Mouse (Mus musculus) embryonic facial prominence, embryonic 14.5 days (tissue): ENCODE results near the gene Tacc2. TPM values are rescaled to one million over a fixed set of nuclear protein-coding genes. Genes with fewer than 3 reads are reported as not detected.

ENCODE experiments used
- ATAC-seq: fragments of 200-750 bp; cut with Nextera tagmentation; 2 replicates; pipeline ENCODE4 v1.8.0; 2017; ENCODE audit warnings: low read depth, moderate number of reproducible peaks, moderate TSS enrichment
- DNase-seq: peaks from one replicate; pipeline ENCODE4 v3.0.0-alpha.2; 2015; ENCODE audit warnings: low spot score
- H3K27ac ChIP-seq: fragments of 300-500 bp; sonication (generic); replicated peaks from 2 replicates; pipeline ENCODE4 v1.5.1; 2014; ENCODE audit warnings: low read depth, mild to moderate bottlenecking, low read length, moderate library complexity
- H3K27me3 ChIP-seq: fragments of 300-500 bp; sonication (generic); replicated peaks from 2 replicates; pipeline ENCODE4 v1.6.1; 2014; ENCODE audit warnings: low read length; ENCODE audit not compliant: control insufficient read depth, insufficient read depth
- H3K36me3 ChIP-seq: fragments of 300-500 bp; sonication (generic); 2 replicates; pipeline ENCODE4 v1.6.1; 2014; ENCODE audit warnings: low read length, mixed read lengths; ENCODE audit not compliant: control insufficient read depth, insufficient read depth
- H3K4me1 ChIP-seq: fragments of 300-500 bp; sonication (generic); 2 replicates; pipeline ENCODE4 v1.6.1; 2014; ENCODE audit warnings: antibody characterized with exemption, low read length; ENCODE audit not compliant: control insufficient read depth, insufficient read depth
- H3K4me2 ChIP-seq: fragments of 300-500 bp; sonication (generic); 2 replicates; pipeline ENCODE4 v1.6.1; 2014; ENCODE audit warnings: low read depth, mild to moderate bottlenecking, low read length, moderate library complexity, mixed read lengths
- H3K4me3 ChIP-seq: fragments of 300-500 bp; sonication (generic); 2 replicates; pipeline ENCODE4 v1.5.1; 2014; ENCODE audit warnings: low read depth, mild to moderate bottlenecking, low read length
- H3K9ac ChIP-seq: fragments of 300-500 bp; sonication (generic); 2 replicates; pipeline ENCODE4 v1.6.1; 2014; ENCODE audit warnings: low read depth, mild to moderate bottlenecking, low read length, moderate library complexity, mixed read lengths
- H3K9me3 ChIP-seq: fragments of 300-500 bp; sonication (generic); 2 replicates; pipeline ENCODE4 v1.6.1; 2016; ENCODE audit warnings: low read length; ENCODE audit not compliant: control insufficient read depth
- WGBS: fragments of 180-500 bp; shearing (Covaris S2); extraction: QIAGEN DNeasy Blood & Tissue Kit; methylation state at CpG from one replicate; pipeline ENCODE4 v1.1.7; 2014; 5-methylcytosine and 5-hydroxymethylcytosine counted together
- polyA plus RNA-seq: library from polyadenylated mRNA; unstranded; fragments of >200 nt; fragmentation: Nextera tagmentation; extraction: Ambion mirVana; gene quantifications from 2 replicates; pipeline ENCODE4 v1.2.1, GENCODE M21; 2014

Tacc2 gene
- polyA plus RNA-seq, 1 experiment from 2014 or later: 44.4 TPM

GRCm38 (mm10) chr7:130560933-130561332 lies 16.3 kb upstream of the Tacc2 start:
- H3K4me3 ChIP-seq: no peak overlapping the region
- H3K36me3 ChIP-seq: no peaks in the 10 kb centered on the region
- H3K27me3 ChIP-seq: no peaks in the 10 kb centered on the region
- no peak overlapping the region for H3K9ac ChIP-seq
- H3K9me3 ChIP-seq: no peaks in the 10 kb centered on the region
- ATAC-seq (no peak), DNase-seq (no peak)
- H3K27ac ChIP-seq: no peak overlapping the region
- WGBS: 77% methylated on average over 1 of the region's 1 CpGs
- H3K4me2 ChIP-seq: no peak overlapping the region
- H3K4me1 ChIP-seq: no peaks in the 10 kb centered on the region

- H3K27me3 ChIP-seq: no peaks in the 10 kb centered on the region
- H3K4me2 ChIP-seq: no peak overlapping the region
- H3K9ac ChIP-seq: no peak overlapping the region
- H3K4me3 ChIP-seq: no peak overlapping the region
- H3K4me1 ChIP-seq: no peaks in the 10 kb centered on the region
- H3K27ac ChIP-seq: no peak overlapping the region
- DNase-seq (no peak), ATAC-seq (no peak)
- no peaks in the 10 kb centered on the region for H3K36me3 ChIP-seq
- no peaks in the 10 kb centered on the region for H3K9me3 ChIP-seq
- WGBS: 91% methylated on average over 4 of the region's 4 CpGs
Measured at GRCm38 (mm10) chr7:130563276-130563675, 14.0 kb upstream of the Tacc2 start.

DNA sequence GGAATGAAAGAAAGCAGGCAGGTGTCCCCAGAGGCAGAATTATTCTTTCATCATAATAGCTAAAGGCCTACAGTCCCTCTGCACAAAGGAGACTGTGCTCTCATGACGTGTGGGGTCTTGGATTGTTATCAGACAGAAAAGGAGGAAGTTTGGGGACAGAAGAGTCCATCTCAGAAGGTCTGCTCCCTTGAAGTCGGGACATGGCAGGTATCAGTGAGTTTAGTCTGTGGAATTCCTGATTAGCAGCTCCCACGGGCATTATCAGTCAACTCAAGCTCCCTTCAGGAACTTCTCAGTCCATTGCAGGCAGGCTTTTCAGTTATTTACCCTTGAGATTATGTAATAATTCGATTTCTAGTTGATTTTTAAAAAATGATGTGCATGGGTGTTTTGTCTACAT lies 13.4 kb upstream of the Tacc2 start:
- H3K4me1 ChIP-seq: no peaks in the 10 kb centered on the region
- H3K9me3 ChIP-seq: no peaks in the 10 kb centered on the region
- no peak overlapping the region for H3K27ac ChIP-seq
- no peak overlapping the region for H3K9ac ChIP-seq
- H3K4me2 ChIP-seq: no peak overlapping the region
- H3K4me3 ChIP-seq: no peak overlapping the region
- H3K27me3 ChIP-seq: no peaks in the 10 kb centered on the region
- ATAC-seq: no peak
- WGBS: 48% methylated on average over 4 of the region's 4 CpGs
- no peaks in the 10 kb centered on the region for H3K36me3 ChIP-seq
- DNase-seq: no peak

- Histone ChIP-seq H3K9ac (no peak overlapping the region), H3K9me3 (no peaks in the 10 kb centered on the region), H3K4me2 (no peak overlapping the region), H3K4me3 (no peak overlapping the region), H3K36me3 (no peaks in the 10 kb centered on the region), H3K27me3 (no peaks in the 10 kb centered on the region), H3K27ac (no peak overlapping the region), H3K4me1 (no peaks in the 10 kb centered on the region)
- WGBS: 41% methylated on average over 3 of the region's 3 CpGs
- DNase-seq (peak; percentile 67), ATAC-seq (no peak)
Measured at GRCm38 (mm10) chr7:130564596-130564995, 12.6 kb upstream of the Tacc2 start.

- H3K27ac ChIP-seq: no peak overlapping the region
- H3K36me3 ChIP-seq: no peaks in the 10 kb centered on the region
- ATAC-seq (no peak), DNase-seq (no peak)
- 64% methylated on average over 9 of the region's 9 CpGs for WGBS
- no peaks in the 10 kb centered on the region for H3K4me1 ChIP-seq
- no peaks in the 10 kb centered on the region for H3K9me3 ChIP-seq
- H3K4me2 ChIP-seq: no peak overlapping the region
- H3K4me3 ChIP-seq: no peak overlapping the region
- no peak overlapping the region for H3K9ac ChIP-seq
- no peaks in the 10 kb centered on the region for H3K27me3 ChIP-seq
Measured at GRCm38 (mm10) chr7:130568783-130569436, 8.3 kb upstream of the Tacc2 start.

GRCm38 (mm10) chr7:130570472-130570871 lies 6.8 kb upstream of the Tacc2 start:
- no peaks in the 10 kb centered on the region for H3K36me3 ChIP-seq
- DNase-seq (no peak), ATAC-seq (no peak)
- H3K4me2 ChIP-seq: no peak overlapping the region
- no peaks in the 10 kb centered on the region for H3K9me3 ChIP-seq
- H3K4me1 ChIP-seq: no peaks in the 10 kb centered on the region
- no peak overlapping the region for H3K4me3 ChIP-seq
- H3K9ac ChIP-seq: no peak overlapping the region
- WGBS: 60% methylated on average over 7 of the region's 7 CpGs
- no peaks in the 10 kb centered on the region for H3K27me3 ChIP-seq
- no peak overlapping the region for H3K27ac ChIP-seq

- DNase-seq (no peak), ATAC-seq (no peak)
- Histone ChIP-seq H3K27me3 (no peaks in the 10 kb centered on the region), H3K4me3 (no peak within 1 kb of the TSS), H3K9ac (no peak within 1 kb of the TSS), H3K9me3 (no peaks in the 10 kb centered on the region), H3K36me3 (no peaks in the 10 kb centered on the region), H3K27ac (no peak within 1 kb of the TSS), H3K4me2 (no peak within 1 kb of the TSS), H3K4me1 (peaks cover 17% of the 10 kb centered on the region)
- WGBS: 85% methylated on average over 8 of the region's 11 CpGs
Measured at GRCm38 (mm10) chr7:130572821-130573220, 4.4 kb upstream of the Tacc2 start, which contains the start of gene Nsmce4a. Gene Nsmce4a (minus strand): TSS chr7:130573118.

DNA sequence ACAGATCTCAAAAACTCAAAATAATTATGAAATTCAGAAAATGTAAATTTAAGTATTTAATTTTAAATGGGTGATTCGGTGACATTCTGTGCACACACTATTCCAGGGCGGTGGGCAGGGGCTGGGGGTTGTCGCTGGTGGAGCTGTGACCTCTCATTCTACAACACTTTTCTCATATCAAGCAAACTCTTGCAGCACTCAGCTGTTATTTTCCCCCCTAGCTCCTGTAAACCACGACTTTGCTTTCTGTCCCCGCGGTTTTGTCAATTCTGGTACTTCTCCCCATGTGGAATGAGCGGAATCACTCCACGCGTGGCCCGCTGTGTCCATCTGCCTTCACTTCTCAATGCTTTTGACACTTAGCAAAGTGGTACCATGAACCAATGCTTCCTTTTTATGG lies 3.5 kb upstream of the Tacc2 start:
- Histone ChIP-seq H3K4me3 (no peak overlapping the region), H3K27me3 (no peaks in the 10 kb centered on the region), H3K27ac (no peak overlapping the region), H3K4me2 (no peak overlapping the region), H3K9ac (no peak overlapping the region), H3K4me1 (peaks cover 18% of the 10 kb centered on the region), H3K36me3 (no peaks in the 10 kb centered on the region), H3K9me3 (no peaks in the 10 kb centered on the region)
- DNase-seq: no peak
- WGBS: 96% methylated on average over 10 of the region's 10 CpGs
- no peak for ATAC-seq
